Mouse (Mus musculus): ENCODE results near the gene 1300017J02Rik.

GRCm38 (mm10) chr9:103304927-103305326 lies at the start of gene 1300017J02Rik, which contains the start of gene Topbp1:
- peak; percentile 18; the same call in 1 of the 2 replicates for TF ChIP-seq CTCF (IDR thresholded peaks at IDR 0.05; ENCODE audit: low read depth)
- no peak for TF ChIP-seq EP300 (IDR thresholded peaks at IDR 0.05; ENCODE audit: low read depth)

All from heart, postnatal 0 days (tissue).